Mouse (Mus musculus): ENCODE results near the gene Atrip. TPM values are rescaled to one million over a fixed set of nuclear protein-coding genes. Genes with fewer than 3 reads are reported as not detected.

Gene Atrip
- total RNA-seq, 2 experiments from 2014 or later, result 7.8 to 8.3 TPM

- no peak for DNase-seq
Observed at GRCm38 (mm10) chr9:109060184-109060897, 13.6 kb downstream of the Atrip start.

DNA sequence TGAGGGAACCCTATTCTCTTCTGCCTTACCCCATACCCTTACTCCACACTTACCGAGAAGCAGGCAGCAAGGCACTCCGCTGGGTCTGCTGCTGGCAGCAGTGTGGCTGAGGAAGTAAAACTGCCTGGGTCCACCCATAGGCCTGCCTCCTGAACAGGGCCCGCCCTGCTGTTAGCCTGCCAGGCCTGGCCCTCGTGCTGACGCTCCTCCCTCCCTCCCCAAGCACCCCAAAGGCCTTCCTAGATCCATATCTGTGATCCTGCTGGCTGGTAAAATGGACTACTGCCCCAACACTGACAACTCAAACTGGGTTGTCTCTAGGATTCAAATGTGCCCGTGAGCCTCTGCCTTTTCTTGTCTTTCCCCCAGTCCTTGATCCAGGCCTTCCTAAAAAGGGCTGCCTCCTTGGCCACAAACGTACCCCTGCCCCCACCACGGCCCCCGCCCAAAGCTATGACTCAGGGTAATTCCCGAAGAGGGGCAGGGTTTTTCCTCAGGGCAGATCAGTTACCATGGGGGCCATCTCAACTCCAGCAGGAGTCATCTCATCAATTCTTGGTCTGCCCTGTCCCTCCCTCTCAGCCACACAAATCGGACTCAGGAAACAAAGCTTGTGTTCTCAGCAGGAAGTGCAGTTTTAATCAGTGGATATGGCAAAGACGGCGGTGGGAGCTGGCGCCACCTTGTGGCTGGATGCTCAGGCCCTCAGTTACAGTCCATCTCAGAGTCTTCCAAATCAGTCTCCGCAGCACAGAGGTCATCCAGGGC lies 14.6 kb downstream of the Atrip start, which contains the start of gene Trex1:
TSS of gene Trex1 (minus strand) at position 599 of the 768 bp plus-strand sequence.
- DNase-seq, result peak; percentile 91
- intact Hi-C loops (cut with DNase I), result loop anchor here (1.0 kb wide), 1 partner anchor 57 kb away; no protein-coding TSS in a partner anchor

More at GRCm38 (mm10) chr9:109060184-109060897, 13.6 kb downstream of the Atrip start:
- intact Hi-C loops (cut with DNase I), result no loop called here

- no peak for DNase-seq
- intact Hi-C loops (cut with DNase I), result no loop called here
Observed at GRCm38 (mm10) chr9:109058006-109058765, 15.7 kb downstream of the Atrip start.

GRCm38 (mm10) chr9:109057543-109057942 lies 16.4 kb downstream of the Atrip start:
- no peak for DNase-seq
- intact Hi-C loops (cut with DNase I), result no loop called here

- no peak for DNase-seq
- intact Hi-C loops (cut with DNase I), result no loop called here
Observed at GRCm38 (mm10) chr9:109056916-109057315, 17.0 kb downstream of the Atrip start.

GRCm38 (mm10) chr9:109056081-109056690 lies 17.7 kb downstream of the Atrip start:
- DNase-seq, result no peak

DNA sequence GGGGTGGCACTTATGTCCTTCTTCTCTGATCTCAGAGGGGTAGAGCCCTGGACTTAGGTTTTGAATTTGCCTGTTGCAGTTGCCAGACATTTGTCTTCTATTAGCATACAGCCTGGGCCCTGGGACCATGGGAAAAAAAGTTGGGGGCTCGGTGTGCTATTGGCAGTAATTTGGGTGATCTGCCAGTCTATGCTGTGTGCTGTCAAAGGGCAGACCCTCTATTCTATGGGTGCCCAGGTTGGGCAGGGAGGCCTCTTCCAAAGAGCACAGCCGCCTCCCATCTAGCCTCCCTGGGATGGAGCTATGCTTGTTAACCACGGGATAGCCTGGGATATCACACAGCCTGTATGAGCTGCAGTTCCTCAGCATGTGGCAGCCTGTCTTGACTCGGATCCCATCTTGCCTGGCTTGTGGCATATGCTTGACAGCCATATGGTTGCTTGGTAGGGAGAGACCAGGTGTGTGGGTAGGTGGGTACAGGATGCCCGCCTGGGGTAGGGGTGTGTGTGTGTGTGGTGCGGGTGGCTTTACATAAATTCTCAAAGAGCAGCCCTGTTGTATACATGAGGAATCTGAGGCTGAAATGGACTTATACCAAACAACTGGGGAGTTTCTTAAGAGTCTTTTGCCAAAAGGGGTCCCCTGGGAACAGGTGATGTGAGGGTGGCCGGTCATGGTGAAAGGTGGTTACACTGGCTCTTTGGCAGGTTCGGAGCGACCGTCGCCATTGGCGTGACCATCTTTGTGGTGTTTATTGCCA lies 18.5 kb downstream of the Atrip start:
- intact Hi-C loops (cut with DNase I), result no loop called here

More at GRCm38 (mm10) chr9:109056081-109056690, 17.7 kb downstream of the Atrip start:
- intact Hi-C loops (cut with DNase I), result no loop called here

GRCm38 (mm10) chr9:109054712-109055111 lies 19.2 kb downstream of the Atrip start:
- intact Hi-C loops (cut with DNase I), result no loop called here
- no peak for DNase-seq

More for the DNA sequence above, 18.5 kb downstream of the Atrip start:
- no peak for DNase-seq

GRCm38 (mm10) chr9:109053851-109054250 lies 20.1 kb downstream of the Atrip start:
- no peak for DNase-seq
- intact Hi-C loops (cut with DNase I), result no loop called here

GRCm38 (mm10) chr9:109053366-109053765 lies 20.6 kb downstream of the Atrip start:
- intact Hi-C loops (cut with DNase I), result no loop called here
- no peak for DNase-seq

GRCm38 (mm10) chr9:109052490-109053260 lies 21.2 kb downstream of the Atrip start:
- intact Hi-C loops (cut with DNase I), result no loop called here
- DNase-seq, result no peak

DNA sequence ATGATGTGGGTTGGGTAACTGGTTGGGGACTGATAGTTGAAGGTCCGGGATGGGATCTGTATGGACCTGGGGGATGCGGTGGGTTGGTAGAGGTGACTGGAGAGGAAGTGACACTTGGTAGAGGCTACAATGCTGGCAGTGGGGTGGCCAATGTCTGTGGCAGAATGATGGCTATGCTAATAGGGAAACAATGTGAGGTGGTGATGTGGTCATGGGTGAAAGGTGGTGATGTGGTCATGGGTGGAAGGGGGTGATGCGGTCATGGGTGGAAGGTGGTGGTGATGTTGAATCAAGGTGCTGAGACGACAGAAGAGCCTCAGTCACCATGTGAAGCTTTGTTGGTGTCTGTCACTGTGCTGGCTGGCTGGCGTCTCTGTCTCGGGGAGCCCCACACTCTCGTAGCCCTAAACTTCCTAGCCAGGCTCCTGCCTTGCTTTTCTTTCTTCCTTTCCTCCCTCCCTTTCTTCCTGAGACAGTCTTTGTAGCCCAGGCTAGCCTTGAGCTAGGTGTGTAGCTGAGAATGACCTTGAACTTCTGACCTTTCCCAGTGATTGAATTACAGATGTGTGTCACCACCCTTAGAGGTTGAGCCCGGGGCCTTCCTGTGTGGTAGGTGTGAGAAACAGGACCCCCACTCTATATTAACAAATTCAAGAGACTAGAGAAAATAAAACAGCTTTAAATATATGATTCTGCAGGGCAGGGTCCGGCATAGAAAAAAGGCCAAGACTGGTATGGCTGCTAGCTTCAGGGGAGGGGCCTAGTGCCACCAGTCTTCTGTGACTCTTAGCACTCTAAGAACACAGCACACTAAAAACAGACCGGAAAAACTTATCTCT lies 22.1 kb downstream of the Atrip start:
- intact Hi-C loops (cut with DNase I), result no loop called here
- DNase-seq, result no peak

GRCm38 (mm10) chr9:109051011-109051501 lies 22.9 kb downstream of the Atrip start:
- intact Hi-C loops (cut with DNase I), result no loop called here
- DNase-seq, result no peak

GRCm38 (mm10) chr9:109050674-109050997 lies 23.3 kb downstream of the Atrip start:
- no peak for DNase-seq
- intact Hi-C loops (cut with DNase I), result no loop called here

DNA sequence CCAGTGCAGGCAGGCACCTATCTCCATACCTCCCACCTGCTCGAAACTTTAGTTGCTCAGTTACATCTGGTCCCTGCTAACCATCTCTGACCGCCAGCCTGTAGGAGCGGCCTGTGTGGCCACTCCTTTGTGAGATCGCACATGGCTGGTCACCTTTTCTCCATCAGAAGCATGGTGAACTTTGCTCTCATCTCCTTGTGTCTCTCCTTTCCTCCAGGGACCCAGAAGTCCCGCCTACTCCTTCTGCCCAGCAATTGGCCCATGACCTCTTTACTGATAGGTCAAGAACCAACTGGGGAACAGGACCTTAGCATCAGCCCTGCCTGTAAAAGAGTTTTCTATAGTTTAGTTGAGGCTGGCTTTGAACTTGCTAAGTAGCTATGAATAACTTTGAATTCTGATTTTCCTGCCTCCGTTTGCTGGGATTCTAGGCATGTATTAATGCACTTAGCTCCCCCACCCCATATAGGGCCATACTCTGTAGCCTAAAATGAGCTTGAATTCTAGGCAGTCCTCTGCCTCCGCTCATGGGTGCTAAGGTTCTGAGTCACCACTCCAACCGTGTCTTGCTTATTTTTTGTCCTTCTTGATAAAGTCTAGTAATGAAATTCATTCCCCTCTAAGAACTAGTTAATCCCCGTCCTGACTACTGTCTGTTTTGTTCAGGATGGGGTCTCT lies 23.8 kb downstream of the Atrip start:
- intact Hi-C loops (cut with DNase I), result no loop called here
- no peak for DNase-seq

DNA sequence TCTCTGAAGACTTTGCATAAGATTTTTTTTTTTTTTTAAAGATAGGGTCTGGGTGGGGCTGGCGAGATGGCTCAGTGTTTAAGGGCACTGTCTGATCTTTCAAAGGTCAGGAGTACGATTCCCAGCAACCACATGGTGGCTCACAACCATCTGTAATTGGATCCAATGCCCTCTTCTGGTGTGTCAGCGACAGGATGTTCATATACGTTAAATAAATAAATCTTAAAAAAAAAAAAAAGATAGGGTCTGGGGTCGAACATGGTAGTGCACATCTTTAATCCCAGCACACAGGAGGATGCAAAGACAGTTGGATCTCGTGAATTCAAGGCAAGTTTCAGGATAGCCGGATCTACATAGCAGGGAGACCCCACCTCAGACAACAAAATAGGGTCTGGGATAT lies 24.6 kb downstream of the Atrip start:
- intact Hi-C loops (cut with DNase I), result no loop called here
- DNase-seq, result no peak

DNA sequence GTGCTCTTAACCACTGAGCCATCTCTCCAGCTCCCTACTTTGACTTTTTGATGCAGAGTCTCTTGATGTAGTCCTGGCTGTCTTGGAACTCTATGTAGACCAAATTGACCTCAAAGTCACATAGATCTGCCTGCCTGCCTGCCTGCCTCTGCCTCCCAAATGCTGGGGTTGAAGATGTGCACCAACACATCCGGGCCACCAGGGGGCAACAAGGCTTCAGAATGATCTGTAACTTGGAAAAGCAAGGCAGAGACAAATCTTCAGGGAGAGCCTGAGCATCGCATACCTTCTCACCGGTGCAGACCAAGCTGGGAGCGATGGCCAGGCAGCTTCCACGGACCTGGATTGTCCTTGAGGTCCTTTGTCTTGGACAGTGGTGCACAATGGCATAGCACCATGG lies 27.6 kb downstream of the Atrip start:
- intact Hi-C loops (cut with DNase I), result no loop called here
- peak in 1 of 2 experiments; percentile 47 for DNase-seq

Data from gastrocnemius, postnatal 36 days (tissue).